19 mouse cellular contexts compared by ENCODE assay signal in genomic region chr5:140159007-140159406, GRCm38 (mm10).
DNase-seq lines count a peak whose midpoint lies in the region; ATAC-seq and TF ChIP-seq lines count a peak whose summit lies in the region.
"Had no signal": no experiment of that assay in that cellular context is flagged by ENCODE, and none has a peak within 500 bp of the region (broad histone marks: within the 10 kb centered on the region; RNA-seq: fewer than 3 reads in every experiment).

No protein-coding gene starts in this region.

- DNase-seq in liver, postnatal 0 days: no peak
- DNase-seq in liver, embryonic 11.5 days (ENCODE audit: low spot score): no peak
- DNase-seq in ES-E14 (ENCODE audit: low read depth, low spot score): no peak
- no peak for DNase-seq in kidney, postnatal 10 days
- DNase-seq: adrenal gland, adult 8-10 months; adrenal gland, postnatal 14 days; adrenal gland, postnatal 36 days; cerebellum, adult 11-12 months; cerebellum, adult 2 months; cerebellum, adult 9-10 months; cerebellum, postnatal 10 days; cerebellum, postnatal 25 days; forebrain, postnatal 0 days had no signal

- WGBS in liver, postnatal 0 days (ENCODE audit: insufficient replicate concordance): 64% methylated on average over 4 of the region's 4 CpGs
- 82% methylated on average over 4 of the region's 4 CpGs for WGBS in liver, embryonic 11.5 days
- 88% methylated on average over 4 of the region's 4 CpGs for WGBS in kidney, embryonic 16.5 days

- in situ Hi-C loops in ES-E14 (cut with MboI; ENCODE audit: low sequenced_read_pairs in 2 of 2, unreplicated experiment in 2 of 2): no loop called here

- H3K4me1 ChIP-seq in liver, postnatal 0 days (ENCODE audit: insufficient read depth): peaks cover 5% of the 10 kb centered on the region
- peaks cover 4% of the 10 kb centered on the region for H3K4me1 ChIP-seq in liver, embryonic 11.5 days (replicated peaks; ENCODE audit: control insufficient read depth, insufficient read depth, low read length)
- peaks cover 2 to 16% of the 10 kb centered on the region in 2 experiments; a peak in 3 of 4 replicates for H3K4me1 ChIP-seq in ES-E14 (ENCODE audit: control insufficient read depth in 2 of 2, insufficient read depth in 2 of 2, low read length in 2 of 2, poor library complexity in 1 of 2)
- no peaks in the 10 kb centered on the region for H3K4me1 ChIP-seq in kidney, embryonic 16.5 days (ENCODE audit: insufficient read depth, low read length)
- H3K4me1 ChIP-seq: embryonic facial prominence, embryonic 12.5 days; forebrain, embryonic 13.5 days; forebrain, embryonic 15.5 days had no signal

- H3K4me2 ChIP-seq in liver, postnatal 0 days (ENCODE audit: low read depth, low read length): no peak overlapping the region
- H3K4me2 ChIP-seq in liver, embryonic 11.5 days: no peak overlapping the region
- H3K4me2 ChIP-seq in kidney, embryonic 16.5 days (replicated peaks; ENCODE audit: low read depth, low read length): no peak overlapping the region
- H3K4me2 ChIP-seq: embryonic facial prominence, embryonic 12.5 days; forebrain, embryonic 13.5 days; forebrain, embryonic 15.5 days had no signal

- ATAC-seq in liver, postnatal 0 days: peak; percentile 94
- ATAC-seq in liver, embryonic 11.5 days (replicated peaks; ENCODE audit: low FRiP score): no peak
- ATAC-seq in kidney, embryonic 16.5 days (ENCODE audit: low FRiP score, low TSS enrichment): no peak
- ATAC-seq: activated CD4-positive, CD25-positive, alpha-beta regulatory T cell, adult 4 months; forebrain, embryonic 13.5 days; forebrain, embryonic 15.5 days; forebrain, postnatal 0 days had no signal

- no peaks in the 10 kb centered on the region; the same call in 1 of the 2 replicates for H3K9me3 ChIP-seq in liver, postnatal 0 days (ENCODE audit: low read length)
- no peaks in the 10 kb centered on the region for H3K9me3 ChIP-seq in liver, embryonic 11.5 days (ENCODE audit: control insufficient read depth, low read length)
- no peaks in the 10 kb centered on the region for H3K9me3 ChIP-seq in ES-E14 (ENCODE audit: control insufficient read depth, insufficient read depth, low read depth, low read length)
- no peaks in the 10 kb centered on the region for H3K9me3 ChIP-seq in kidney, embryonic 16.5 days (ENCODE audit: low read length)
- H3K9me3 ChIP-seq: embryonic facial prominence, embryonic 10.5 days; embryonic facial prominence, embryonic 12.5 days; forebrain, embryonic 13.5 days; forebrain, embryonic 15.5 days had no signal

- no peaks in the 10 kb centered on the region for H3K36me3 ChIP-seq in liver, postnatal 0 days (replicated peaks; ENCODE audit: insufficient read depth, low read length)
- no peaks in the 10 kb centered on the region for H3K36me3 ChIP-seq in liver, embryonic 11.5 days (ENCODE audit: control insufficient read depth, insufficient read depth, low read length)
- H3K36me3 ChIP-seq in ES-E14 (ENCODE audit: control insufficient read depth, insufficient read depth, low read length, poor library complexity, severe bottlenecking): no peaks in the 10 kb centered on the region; the same call in 1 of the 2 replicates
- H3K36me3 ChIP-seq in kidney, embryonic 16.5 days (ENCODE audit: insufficient read depth, low read length): no peaks in the 10 kb centered on the region
- H3K36me3 ChIP-seq: embryonic facial prominence, embryonic 10.5 days; embryonic facial prominence, embryonic 12.5 days; forebrain, embryonic 15.5 days had no signal

- no peak for TF ChIP-seq CTCF in liver, postnatal 0 days (IDR thresholded peaks at IDR 0.05; ENCODE audit: low read depth)

- H3K9ac ChIP-seq in liver, postnatal 0 days (replicated peaks): no peak overlapping the region; the same call in 1 of the 2 replicates
- no peak overlapping the region for H3K9ac ChIP-seq in liver, embryonic 11.5 days (ENCODE audit: low read depth, low read length)
- 0 out of 2 replicates have a peak overlapping the region, but pooled peaks have one; percentile 7 for H3K9ac ChIP-seq in ES-E14 (ENCODE audit: insufficient read depth, low read depth, low read length, poor library complexity, severe bottlenecking)
- no peak overlapping the region for H3K9ac ChIP-seq in kidney, embryonic 16.5 days (replicated peaks; ENCODE audit: low read length)
- H3K9ac ChIP-seq: embryonic facial prominence, embryonic 12.5 days; forebrain, embryonic 13.5 days; forebrain, embryonic 15.5 days; forebrain, postnatal 0 days had no signal

- TF ChIP-seq EP300 in liver, postnatal 0 days (IDR thresholded peaks at IDR 0.05; ENCODE audit: low read depth): no peak

- H3K27ac ChIP-seq in liver, postnatal 0 days (ENCODE audit: low read depth): peak overlapping the region; percentile 55; the same call in 1 of the 2 replicates
- no peak overlapping the region for H3K27ac ChIP-seq in liver, embryonic 11.5 days (ENCODE audit: low read depth, low read length)
- H3K27ac ChIP-seq in ES-E14 (ENCODE audit: insufficient read depth, low read depth, low read length, poor library complexity, severe bottlenecking): peak overlapping the region; percentile 34
- H3K27ac ChIP-seq in kidney, embryonic 16.5 days (ENCODE audit: low read length): no peak overlapping the region
- H3K27ac ChIP-seq: embryonic facial prominence, embryonic 10.5 days; embryonic facial prominence, embryonic 12.5 days; forebrain, embryonic 13.5 days; forebrain, embryonic 15.5 days had no signal

- no peak overlapping the region for H3K4me3 ChIP-seq in liver, postnatal 0 days (ENCODE audit: low read depth, low read length)
- no peak overlapping the region for H3K4me3 ChIP-seq in liver, embryonic 11.5 days (ENCODE audit: low read depth, low read length)
- no peak overlapping the region for H3K4me3 ChIP-seq in ES-E14 (ENCODE audit: insufficient read depth in 1 of 2, low read depth in 1 of 2, low read length in 2 of 2, poor library complexity in 1 of 2, severe bottlenecking in 1 of 2)
- no peak overlapping the region for H3K4me3 ChIP-seq in kidney, embryonic 16.5 days (ENCODE audit: low read length)
- H3K4me3 ChIP-seq: embryonic facial prominence, embryonic 10.5 days; embryonic facial prominence, embryonic 12.5 days; forebrain, embryonic 13.5 days; forebrain, embryonic 15.5 days had no signal

- no peaks in the 10 kb centered on the region for H3K27me3 ChIP-seq in liver, postnatal 0 days (ENCODE audit: insufficient read depth, low read length)
- no peaks in the 10 kb centered on the region for H3K27me3 ChIP-seq in liver, embryonic 11.5 days (replicated peaks; ENCODE audit: control insufficient read depth, insufficient read depth, low read length)
- no peaks in the 10 kb centered on the region for H3K27me3 ChIP-seq in kidney, embryonic 16.5 days (ENCODE audit: insufficient read depth, low read length)
- H3K27me3 ChIP-seq: embryonic facial prominence, embryonic 12.5 days; forebrain, embryonic 13.5 days; forebrain, embryonic 15.5 days had no signal

TF ChIP-seq in ES-E14, 5 proteins besides CTCF, POLR2A, EP300 and RAD21:
- TF ChIP-seq CHD2 (IDR thresholded peaks at IDR 0.05; ENCODE audit: low read depth, low read length) (no peak), MAFK (IDR thresholded peaks at IDR 0.05; ENCODE audit: insufficient read depth, low read depth, low read length) (no peak)

Comparison
In these comparisons a context has a peak if more than half of its experiments do, and no peak if none do; other contexts are left out.
1. H3K27ac ChIP-seq: peak in liver, postnatal 0 days (single experiment) and ES-E14 (single experiment); none in liver, embryonic 11.5 days (single experiment) and kidney, embryonic 16.5 days (single experiment).